Mouse (Mus musculus) cerebral cortex, adult 2 months (tissue): ENCODE data around the gene Tbxas1.

Experiments used
- WGBS: fragments of 180-500 bp; shearing (Covaris S2); methylation state at CpG from one replicate; pipeline ENCODE4 v1.1.7; 2018; 5-methylcytosine and 5-hydroxymethylcytosine counted together

Gene Tbxas1

DNA sequence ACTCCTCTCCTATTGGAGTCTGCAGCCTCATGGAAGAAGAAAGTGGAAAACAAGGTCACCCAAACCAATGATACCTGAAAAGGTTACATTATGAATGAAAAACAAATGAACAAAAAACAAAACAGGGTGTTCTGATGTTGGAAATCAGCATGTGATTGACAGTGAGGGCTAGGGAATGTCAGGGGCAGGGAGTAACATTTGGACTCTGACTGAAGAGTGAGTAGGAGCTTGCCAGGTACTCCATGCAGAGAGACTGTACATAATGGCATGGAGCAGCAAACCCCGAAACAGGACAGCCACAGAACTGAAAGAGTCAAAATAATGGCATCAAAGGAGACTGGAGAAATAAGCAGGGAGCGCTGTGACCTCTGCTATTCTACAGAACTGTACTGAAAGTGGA, 14.9 kb upstream of the Tbxas1 start:
- WGBS = 93% methylated on average over 2 of the region's 2 CpGs

DNA sequence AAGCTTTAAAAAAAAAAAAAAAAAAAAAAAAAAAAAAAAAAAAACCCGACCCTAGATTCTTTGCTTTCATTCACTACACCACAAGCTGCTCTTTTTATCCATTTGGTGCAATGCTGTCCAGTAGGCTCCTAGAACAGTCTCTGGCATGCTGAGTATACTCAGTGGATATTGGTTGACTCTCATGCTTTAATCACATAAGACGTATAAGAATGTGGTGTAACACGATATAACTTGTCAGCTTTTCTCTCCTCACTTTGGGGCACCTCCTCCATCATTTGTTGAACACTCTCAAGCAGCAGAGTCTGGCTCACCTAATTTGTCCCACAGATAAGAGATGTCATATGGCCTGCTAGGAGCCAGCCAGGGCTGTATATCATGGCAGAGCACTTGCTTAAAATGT, 11.6 kb upstream of the Tbxas1 start:
- WGBS = 69% methylated on average over 3 of the region's 3 CpGs

DNA sequence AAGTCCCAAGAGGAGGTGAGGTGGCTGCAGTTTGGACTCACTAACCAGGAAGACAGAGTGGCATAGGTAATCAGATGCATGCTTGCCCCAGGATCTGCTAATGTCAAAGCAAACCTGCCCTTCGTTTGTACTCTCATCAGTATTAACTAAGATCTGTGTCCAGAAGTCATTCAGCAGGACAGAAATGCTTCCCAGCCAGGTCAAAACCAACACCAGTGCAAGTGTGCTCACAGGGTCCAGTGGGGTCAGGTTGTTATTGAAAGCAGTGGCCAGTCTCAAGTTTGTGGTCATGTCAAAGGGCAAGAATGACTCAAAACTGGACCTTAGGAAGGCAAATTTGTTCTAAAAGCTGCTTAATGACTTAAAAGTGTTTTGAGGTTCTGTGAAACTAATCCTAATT, 8.8 kb upstream of the Tbxas1 start:
- 93% methylated on average over 1 of the region's 1 CpGs for WGBS

DNA sequence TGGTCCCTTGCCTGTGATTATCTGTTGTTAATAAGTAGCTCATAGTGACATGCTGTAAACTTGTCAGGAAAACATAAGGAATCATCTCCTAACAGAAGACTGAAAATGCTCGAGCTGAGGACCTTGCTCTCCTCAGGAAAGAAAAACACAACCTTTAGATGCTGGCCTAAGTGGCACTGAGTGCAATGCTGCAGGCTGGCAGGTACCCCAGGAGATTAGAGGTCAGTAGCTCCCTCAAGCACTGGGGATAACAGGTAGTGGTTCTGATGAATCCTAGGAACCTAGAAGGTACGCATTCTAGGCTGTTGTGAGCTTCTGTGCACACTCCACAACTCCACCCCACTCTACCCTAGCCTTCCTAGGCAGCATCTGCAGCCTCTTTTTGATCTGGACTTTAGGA, 8.4 kb upstream of the Tbxas1 start:
- 86% methylated on average over 2 of the region's 2 CpGs for WGBS

DNA sequence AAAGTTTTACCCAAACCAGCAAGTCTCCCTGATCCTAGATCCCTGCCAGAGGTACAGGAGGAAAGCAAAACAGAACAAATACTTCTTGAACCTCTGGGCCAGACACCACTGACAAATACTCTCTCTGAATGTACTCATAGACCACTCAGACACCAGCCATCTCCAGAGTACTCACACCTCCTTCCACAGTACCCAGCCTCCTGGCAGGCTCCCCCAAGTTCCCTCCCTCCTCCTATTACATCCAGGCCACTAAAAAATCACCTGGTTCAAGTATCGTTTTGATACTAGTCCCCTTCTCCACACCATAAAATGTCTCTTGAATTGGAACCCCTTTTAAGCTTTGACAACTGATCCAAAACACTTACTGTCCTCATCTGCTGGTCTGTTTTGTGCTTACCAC, 7.9 kb upstream of the Tbxas1 start:
- WGBS = 67% methylated on average over 1 of the region's 1 CpGs

DNA sequence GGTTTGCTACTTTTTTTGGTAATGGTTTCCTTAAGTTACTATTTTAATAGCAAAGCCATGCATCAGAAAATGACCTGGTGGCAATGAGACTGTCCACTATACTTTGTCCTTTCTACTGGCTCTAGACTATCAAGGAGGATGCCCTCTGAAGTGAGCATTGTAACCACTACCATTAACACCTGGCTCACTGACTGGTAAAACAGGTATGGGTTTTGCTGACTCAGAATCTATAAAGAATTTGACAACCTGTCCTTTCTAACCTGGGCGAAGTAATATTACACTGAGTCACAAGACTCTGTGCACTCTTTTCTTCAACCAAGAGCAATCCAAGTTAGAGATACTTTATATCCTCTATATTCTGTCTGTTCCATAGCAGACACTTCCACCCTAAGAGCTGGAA, 6.2 kb upstream of the Tbxas1 start:
- 96% methylated on average over 1 of the region's 1 CpGs for WGBS

DNA sequence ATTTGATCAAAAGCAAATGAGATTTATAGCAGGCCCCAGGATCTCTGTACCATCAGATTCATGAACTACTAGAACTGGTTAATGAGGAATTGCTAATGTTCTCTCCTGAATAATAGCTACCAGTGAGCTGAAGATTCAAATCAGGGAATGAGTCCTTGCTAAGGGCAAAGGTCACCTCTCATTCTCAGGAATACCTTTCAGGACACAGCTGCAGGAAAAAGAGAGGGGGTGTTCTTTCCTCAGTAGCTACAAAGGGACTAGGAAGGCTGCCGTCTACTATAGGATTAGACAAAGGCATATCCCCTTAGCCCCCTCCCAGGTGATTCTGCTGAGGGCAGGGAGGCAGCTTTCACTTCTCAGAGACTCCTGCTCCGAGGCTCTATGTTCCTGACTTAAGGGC, 5.1 kb upstream of the Tbxas1 start:
- WGBS = 74% methylated on average over 2 of the region's 2 CpGs

DNA sequence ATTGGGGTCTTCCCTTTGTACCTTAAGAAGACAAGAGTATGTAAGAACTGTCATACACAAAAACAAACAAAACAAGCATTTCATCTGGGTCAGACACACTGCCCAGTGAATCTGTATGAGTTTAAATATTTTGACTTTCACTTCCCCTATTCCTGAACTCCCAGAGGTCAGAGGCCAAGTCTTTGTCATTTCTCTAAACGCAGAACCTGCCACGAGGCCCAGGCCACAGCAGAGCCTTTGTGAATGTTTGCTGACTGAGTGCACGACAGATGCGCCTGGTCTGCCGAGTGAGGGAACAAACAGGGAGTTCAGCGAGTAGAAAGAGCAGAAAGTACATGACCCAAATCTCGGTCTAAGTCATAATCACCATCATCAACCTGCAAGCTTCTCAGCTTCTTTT, 4.2 kb upstream of the Tbxas1 start:
- 57% methylated on average over 7 of the region's 7 CpGs for WGBS

DNA sequence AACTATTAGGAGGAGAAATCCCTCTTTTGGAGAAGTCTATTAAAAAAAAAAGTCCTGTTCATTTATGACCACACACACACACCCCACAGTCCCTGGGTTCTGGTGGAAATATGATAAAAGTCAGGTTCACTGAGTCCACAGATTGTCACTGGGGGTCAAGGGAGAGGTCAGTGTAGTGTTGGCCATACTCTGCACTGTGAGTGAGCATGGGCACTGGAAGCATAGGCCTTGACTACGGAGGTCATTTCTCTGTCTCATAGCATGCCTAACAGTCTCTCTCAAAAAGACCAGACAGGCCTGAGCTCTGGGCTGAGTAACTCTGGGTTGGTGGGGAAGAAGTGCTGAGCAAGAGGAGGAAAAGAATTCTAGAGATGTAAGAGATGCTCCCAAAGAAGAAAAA, 1.9 kb upstream of the Tbxas1 start:
- WGBS = 52% methylated on average over 1 of the region's 1 CpGs

DNA sequence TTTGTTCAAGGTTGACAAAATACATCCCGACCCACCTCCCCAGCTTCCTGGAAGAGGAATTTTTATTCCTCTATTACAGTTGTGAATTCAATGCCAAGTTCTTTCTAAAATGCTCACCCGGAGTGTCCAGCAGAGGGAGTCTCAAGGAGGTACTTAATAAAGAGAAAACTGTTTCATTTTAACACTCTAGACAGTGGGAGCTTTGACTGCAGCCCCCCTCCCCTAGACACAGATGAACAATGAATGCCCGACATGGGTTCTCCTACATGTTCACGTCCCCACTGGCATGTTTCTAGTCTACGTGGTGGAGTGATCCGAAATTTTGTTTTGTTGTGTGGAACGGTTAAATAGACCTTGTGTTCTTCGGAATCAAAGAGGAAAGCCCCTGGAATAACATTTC, 1.2 kb upstream of the Tbxas1 start:
- 1% methylated on average over 8 of the region's 8 CpGs for WGBS

DNA sequence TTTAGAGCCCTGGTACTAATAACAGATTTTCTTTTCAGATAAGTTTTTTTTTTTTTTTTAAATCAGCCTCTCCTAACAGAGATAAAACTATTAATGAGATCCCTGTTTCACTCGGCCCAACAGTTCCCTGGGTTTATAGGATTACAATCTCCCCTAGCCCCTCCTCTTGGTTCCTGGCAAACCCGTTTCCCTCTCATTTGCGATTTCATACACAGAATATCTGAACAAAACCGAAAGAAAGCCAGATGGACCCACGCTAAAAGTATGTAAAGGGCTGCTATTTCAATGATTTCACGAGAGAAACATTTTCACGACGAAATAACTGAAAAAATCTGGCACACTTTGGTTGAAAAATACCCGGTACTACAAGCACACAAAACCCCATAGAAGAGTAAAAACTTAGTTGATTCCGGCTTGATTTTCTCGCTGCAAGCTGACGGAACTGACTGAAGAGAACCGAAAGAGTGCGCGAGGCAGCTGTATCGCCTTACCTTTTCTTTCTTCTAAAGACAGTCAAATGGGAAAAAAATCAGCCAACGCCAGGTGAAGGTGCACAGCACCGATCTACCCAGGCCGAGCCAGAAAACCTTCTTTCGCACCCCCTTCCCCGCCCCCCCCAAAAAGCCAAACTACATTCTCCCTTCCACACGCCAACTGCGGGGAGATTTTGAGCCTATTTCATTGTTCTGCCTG, 493 bp upstream of the Tbxas1 start:
- WGBS = under 1% methylated on average over 23 of the region's 23 CpGs

DNA sequence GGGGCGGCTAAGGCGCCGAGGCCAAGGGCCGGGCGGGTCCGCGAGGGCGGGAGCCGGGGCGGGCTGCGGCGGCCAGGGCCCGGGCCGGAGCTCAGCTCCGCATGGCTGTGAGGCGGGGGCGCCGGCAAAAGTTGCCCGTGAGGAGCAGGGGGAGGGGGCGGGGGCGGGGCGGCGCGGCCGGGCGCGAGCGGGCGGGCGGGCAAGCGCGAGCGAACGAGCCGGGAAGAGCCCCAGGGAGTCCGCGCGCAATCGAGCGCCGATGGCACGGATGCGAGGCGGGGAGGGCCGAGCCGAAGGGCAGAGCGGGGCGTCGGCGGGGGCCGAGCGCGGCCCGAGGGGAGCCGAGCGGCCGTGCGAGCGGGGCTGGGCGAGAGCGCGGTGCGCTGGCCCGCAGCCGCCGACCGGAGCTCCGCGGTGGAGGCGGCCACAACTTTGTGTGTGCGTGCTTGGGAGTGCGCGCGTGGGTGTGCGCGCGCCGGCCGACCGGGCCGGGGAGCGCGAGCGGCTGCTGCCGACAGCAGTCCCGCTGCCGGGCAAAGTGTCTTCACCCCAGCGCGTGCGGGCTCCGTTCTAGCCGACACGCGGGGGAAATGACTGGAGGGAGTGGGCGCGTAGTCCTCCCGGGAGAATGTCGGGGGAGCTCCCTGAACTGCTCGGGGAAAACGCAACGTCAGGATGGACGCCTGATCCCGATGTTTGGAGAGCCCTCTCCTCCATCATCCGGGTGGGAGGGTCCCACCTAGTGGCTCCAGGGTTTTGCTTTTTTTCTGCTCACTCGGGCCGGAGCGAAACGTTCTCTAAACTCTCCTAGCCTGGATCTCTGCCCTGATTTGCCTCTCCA, 1.1 kb downstream of the Tbxas1 start, which contains the start of gene Hipk2:
Gene Hipk2 (minus strand): TSS at position 95 of the 841 bp plus-strand sequence.
- WGBS = 1% methylated on average over 108 of the region's 108 CpGs

DNA sequence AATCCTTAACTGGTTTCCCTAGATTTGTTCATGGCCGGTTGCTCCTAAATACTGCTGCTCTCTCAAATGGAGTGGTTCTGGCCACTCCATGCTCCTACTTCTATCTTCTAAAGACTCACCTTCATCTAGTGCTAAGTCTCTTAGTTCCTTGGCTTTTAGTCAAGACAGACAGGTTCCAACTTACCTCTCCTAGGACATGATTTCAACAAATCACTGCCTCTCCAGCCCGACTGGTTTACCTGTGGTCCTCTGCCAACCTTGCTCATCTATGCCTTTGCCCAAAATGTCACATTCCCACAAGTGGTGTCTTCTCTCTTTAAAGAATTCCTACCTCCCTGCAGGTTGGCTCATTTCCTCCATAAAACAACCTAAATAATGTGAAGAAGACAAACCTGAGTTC, 2.5 kb downstream of the Tbxas1 start:
- WGBS = 98% methylated on average over 2 of the region's 2 CpGs

DNA sequence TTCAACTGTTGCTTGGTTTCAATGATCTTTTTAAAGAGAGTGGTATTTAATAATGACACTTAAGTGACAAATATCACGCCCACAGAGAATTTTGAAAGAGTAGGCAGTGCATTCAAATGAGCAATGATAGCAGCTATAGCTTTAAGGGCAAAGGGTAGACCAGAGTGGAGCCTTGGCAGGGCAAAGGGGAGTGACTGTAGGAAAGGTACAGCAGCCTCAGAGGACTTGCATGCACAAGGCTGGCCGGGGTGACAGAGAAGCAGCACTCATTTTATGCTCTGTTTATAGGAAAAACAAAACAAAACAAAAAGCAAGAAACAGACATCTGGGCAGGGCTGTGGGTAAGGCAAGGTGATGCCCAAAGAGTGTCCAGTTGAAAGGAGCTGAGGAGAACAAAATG, 6.3 kb downstream of the Tbxas1 start:
- 86% methylated on average over 2 of the region's 2 CpGs for WGBS

DNA sequence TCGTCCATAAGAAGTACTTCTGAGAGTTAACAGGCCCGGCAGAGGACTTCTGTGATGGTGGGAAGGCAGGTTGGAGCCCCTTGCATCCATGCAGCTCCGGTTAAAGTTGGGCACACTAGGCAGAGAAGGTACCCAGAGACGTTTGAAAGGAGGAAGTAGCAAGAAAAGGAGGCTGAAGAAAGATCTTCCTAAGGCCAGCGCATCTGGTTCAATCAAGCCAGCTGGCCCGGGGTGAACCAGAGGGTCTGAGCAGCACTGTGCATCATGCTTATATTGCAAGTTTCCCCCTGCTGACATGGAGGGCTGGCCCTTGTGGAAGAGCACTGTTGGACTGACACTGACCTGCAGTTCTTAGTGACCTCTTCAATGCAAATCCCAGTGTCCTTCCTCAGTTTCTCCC, 6.8 kb downstream of the Tbxas1 start:
- WGBS = 76% methylated on average over 6 of the region's 6 CpGs

DNA sequence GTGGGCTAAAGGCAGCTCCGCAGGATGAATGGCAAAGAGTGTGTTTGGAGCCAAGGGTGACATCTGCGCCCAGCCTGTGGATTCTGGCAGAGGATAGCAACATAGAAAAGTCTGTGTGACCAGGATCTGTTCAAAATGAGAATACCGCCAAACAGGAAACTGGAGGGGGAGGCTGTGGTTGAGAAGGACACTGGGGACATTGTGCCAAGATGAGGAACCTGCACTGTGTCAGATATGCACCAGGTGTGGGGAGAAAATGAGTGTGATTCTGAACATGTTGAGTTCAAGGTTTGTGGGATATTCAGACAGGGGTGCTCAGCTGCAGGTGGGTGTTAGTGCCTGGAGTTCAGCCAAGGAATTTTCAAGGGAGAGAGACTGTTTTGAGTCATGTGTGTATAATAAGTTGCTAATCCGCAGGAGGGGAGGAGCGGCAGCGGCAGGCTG, 7.5 kb downstream of the Tbxas1 start:
- 32% methylated on average over 6 of the region's 6 CpGs for WGBS

DNA sequence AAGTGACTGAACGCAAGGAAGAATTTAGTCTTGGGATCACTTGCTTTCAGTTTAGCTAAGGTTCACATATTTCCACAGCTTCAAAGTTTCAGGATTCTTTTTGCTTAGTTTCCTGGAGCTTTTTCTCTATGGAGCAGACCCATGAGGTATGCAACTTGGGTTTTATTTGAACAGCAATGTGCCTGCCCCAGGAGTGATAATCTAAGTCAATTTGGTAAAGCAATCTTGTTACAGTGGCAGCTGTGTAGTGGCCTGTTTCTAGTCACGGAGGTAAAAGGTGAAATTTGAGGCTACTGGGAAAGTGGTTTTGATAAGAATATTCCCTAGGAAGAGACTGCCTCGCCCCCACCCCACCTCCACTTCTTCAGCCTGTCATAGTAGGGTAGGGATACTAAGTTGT, 9.3 kb downstream of the Tbxas1 start:
- 84% methylated on average over 3 of the region's 3 CpGs for WGBS

DNA sequence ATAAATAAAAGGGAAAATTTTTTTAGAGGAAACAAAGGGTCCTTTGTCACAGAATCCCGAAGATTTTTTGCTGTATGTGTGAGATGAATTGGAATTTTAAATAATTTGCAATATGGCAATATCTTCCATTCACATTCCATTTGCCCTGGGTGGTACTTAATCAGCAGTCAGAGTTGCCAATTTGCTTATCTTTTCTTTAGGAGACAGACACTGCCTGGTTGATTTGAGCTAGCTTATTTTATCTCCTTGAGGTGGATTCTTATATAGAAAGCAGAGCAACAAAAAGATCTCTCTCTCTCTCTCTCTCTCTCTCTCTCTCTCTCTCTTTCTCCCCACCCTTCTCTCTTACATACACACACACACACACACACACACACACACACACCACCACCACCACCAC, 9.9 kb downstream of the Tbxas1 start:
- 54% methylated on average over 1 of the region's 1 CpGs for WGBS

DNA sequence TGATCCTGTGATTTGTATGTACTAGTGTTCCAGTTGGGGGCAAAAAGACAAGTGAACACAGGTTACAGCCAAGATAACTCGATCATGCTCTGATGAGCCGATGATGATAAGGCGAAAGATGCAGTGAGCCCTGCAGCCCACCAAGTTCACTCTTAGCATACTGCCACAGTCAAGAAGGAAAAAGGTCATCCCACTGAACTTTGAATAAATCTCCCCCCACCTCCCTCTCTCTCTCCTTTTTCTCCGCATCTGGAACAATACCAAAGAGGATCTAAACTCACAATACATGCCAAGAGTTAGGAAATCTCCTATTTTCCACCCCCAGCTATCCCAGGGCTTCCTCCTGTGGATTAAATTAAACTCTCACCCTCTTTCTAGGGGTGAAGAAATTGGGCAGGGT, 12.2 kb downstream of the Tbxas1 start:
- WGBS = 94% methylated on average over 4 of the region's 4 CpGs

DNA sequence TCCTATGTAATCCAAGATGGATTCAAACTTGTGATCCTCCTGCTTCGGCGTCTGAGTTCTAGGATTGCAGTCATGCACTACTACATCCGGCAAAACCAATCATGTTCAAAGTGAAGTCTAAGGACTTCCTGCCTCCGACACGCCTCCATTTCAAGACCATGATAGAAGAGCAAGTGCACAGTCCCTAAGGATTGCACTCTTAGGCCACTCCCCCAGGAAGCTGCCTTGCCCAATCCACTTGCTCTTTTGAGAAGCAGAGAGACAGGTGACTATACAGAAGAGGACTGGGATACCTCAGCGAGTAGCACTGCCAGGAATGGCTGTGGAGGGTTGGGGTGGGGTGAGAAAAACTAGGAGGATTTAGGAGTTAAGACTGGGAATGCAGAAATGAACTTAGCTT, 14.0 kb downstream of the Tbxas1 start:
- 84% methylated on average over 6 of the region's 6 CpGs for WGBS

DNA sequence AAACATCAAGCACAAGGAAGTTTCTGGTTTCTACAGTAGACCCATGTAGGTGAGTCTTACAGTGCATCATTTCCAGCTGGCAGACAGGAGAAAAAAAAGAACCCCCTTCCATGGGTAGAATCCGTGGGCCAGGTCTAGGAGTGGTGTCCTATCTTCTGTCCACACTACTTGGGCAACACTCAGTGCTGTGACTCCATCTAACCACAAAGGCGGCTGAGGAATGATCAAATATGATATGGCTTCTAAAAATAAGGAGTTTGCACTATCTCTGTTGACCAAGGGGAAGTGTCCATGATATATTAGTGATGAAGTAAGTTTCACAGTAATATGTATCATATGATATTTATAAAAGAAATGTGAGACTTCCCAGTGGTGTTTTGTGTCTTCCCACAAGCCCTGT, 16.8 kb downstream of the Tbxas1 start:
- 89% methylated on average over 2 of the region's 2 CpGs for WGBS

DNA sequence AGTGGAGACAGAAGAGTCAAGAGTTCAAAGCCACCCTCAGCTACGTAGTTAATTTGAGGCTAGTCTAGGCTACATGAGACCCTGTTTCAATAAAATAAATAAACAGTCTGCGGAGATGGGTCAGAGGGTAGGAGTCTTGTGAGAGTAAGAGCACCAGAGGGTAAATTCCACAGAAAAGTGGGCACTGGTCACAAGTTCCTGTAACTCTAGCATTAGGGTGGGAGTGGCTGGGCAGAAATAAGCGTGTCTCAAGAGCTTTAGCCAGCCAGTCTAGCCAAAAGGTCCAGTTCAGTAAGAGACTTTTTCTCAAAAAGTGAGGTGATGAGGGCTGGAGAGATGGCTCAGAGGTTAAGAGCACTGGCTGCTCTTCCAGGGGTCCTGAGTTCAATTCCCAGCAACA, 18.4 kb downstream of the Tbxas1 start:
- 87% methylated on average over 3 of the region's 3 CpGs for WGBS

DNA sequence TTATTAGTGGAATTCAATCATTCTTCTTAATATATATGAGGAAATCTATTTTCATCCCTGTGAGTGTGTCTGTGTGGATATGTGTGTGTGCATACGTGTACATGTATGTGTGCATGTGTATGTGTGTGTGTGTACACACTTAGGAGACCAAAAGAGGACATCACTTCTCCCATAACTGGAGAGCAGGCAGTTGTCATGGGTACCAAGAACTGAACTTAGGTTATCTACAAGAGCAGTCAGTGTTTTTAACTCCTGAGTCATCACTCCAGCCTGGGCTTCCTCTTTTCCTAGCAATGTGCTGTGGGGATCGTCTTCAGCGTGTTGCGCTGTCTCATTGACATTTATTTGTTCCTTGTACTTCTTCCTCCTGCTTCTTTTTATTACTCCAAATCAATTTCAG, 24.9 kb downstream of the Tbxas1 start:
- 94% methylated on average over 4 of the region's 4 CpGs for WGBS
